In genomic region chr8:109564766-109565165, GRCm38 (mm10) we compare ENCODE assay signal across 8 mouse cellular contexts. TPM values are rescaled to one million over a fixed set of nuclear protein-coding genes. Genes with fewer than 3 reads are reported as not detected.
A peak's percentile ranks its signal among the peaks of the same experiment; 100 is the strongest.
DNase-seq lines count a peak whose midpoint lies in the region; ATAC-seq lines count a peak whose summit lies in the region.

No protein-coding gene starts in this region.

- peaks cover 34% of the 10 kb centered on the region for H3K36me3 ChIP-seq in kidney, embryonic 14.5 days (ENCODE audit: control insufficient read depth, insufficient read depth, low read length)
- H3K36me3 ChIP-seq in hindbrain, embryonic 12.5 days: peaks cover 37% of the 10 kb centered on the region
- peaks cover 35% of the 10 kb centered on the region for H3K36me3 ChIP-seq in midbrain, embryonic 13.5 days

- WGBS in kidney, embryonic 14.5 days: 5% methylated on average over 10 of the region's 10 CpGs
- 4% methylated on average over 10 of the region's 10 CpGs for WGBS in hindbrain, embryonic 12.5 days
- 4% methylated on average over 10 of the region's 10 CpGs for WGBS in midbrain, embryonic 13.5 days

- H3K27ac ChIP-seq in kidney, embryonic 14.5 days (ENCODE audit: low read depth, low read length): peak overlapping the region; percentile 87; the same call in 1 of the 2 replicates
- peak overlapping the region; percentile 84 for H3K27ac ChIP-seq in hindbrain, embryonic 12.5 days
- H3K27ac ChIP-seq in midbrain, embryonic 13.5 days: peak overlapping the region; percentile 90

- H3K9ac ChIP-seq in kidney, embryonic 14.5 days (ENCODE audit: low read depth, low read length): peak overlapping the region; percentile 92
- peak overlapping the region; percentile 90 for H3K9ac ChIP-seq in hindbrain, embryonic 12.5 days
- H3K9ac ChIP-seq in midbrain, embryonic 13.5 days (replicated peaks): peak overlapping the region; percentile 93

- H3K9me3 ChIP-seq in kidney, embryonic 14.5 days (ENCODE audit: control insufficient read depth, low read length): no peaks in the 10 kb centered on the region
- no peaks in the 10 kb centered on the region for H3K9me3 ChIP-seq in hindbrain, embryonic 12.5 days (replicated peaks)
- H3K9me3 ChIP-seq in midbrain, embryonic 13.5 days: no peaks in the 10 kb centered on the region

- peak overlapping the region; percentile 90 for H3K4me2 ChIP-seq in kidney, embryonic 14.5 days (replicated peaks; ENCODE audit: low read depth, low read length)
- H3K4me2 ChIP-seq in hindbrain, embryonic 12.5 days (replicated peaks): peak overlapping the region; percentile 78
- peak overlapping the region; percentile 92 for H3K4me2 ChIP-seq in midbrain, embryonic 13.5 days (replicated peaks)

- ATAC-seq in kidney, embryonic 14.5 days (ENCODE audit: low FRiP score, low TSS enrichment): no peak
- ATAC-seq in hindbrain, embryonic 12.5 days (ENCODE audit: low FRiP score): no peak
- no peak for ATAC-seq in midbrain, embryonic 13.5 days

- H3K27me3 ChIP-seq in kidney, embryonic 14.5 days (ENCODE audit: control insufficient read depth, insufficient read depth, low read length): no peaks in the 10 kb centered on the region
- H3K27me3 ChIP-seq in hindbrain, embryonic 12.5 days: no peaks in the 10 kb centered on the region
- H3K27me3 ChIP-seq in midbrain, embryonic 13.5 days: no peaks in the 10 kb centered on the region

- DNase-seq in kidney, adult 18-20 months: no peak
- DNase-seq in MN1 (ENCODE audit: low spot score): peak; percentile 47
- no peak for DNase-seq in urinary bladder, postnatal 36 days (ENCODE audit: low spot score in 2 of 2)
- no peak for DNase-seq in layer of hippocampus, adult 9-11 months
- no peak for DNase-seq in urinary bladder, postnatal 4 days (ENCODE audit: low spot score in 2 of 2)

- H3K4me3 ChIP-seq in kidney, embryonic 14.5 days (ENCODE audit: low read length): peak overlapping the region; percentile 98
- peak overlapping the region; percentile 76 for H3K4me3 ChIP-seq in hindbrain, embryonic 12.5 days
- peak overlapping the region; percentile 90 for H3K4me3 ChIP-seq in midbrain, embryonic 13.5 days (replicated peaks)

- peaks cover 12% of the 10 kb centered on the region; the same call in 1 of the 2 replicates for H3K4me1 ChIP-seq in kidney, embryonic 14.5 days (ENCODE audit: control insufficient read depth, insufficient read depth, low read length)
- peaks cover 17% of the 10 kb centered on the region for H3K4me1 ChIP-seq in hindbrain, embryonic 12.5 days
- peaks cover 28% of the 10 kb centered on the region for H3K4me1 ChIP-seq in midbrain, embryonic 13.5 days (replicated peaks)

RNA-seq across cellular contexts. Expression of gene Dhx38, which starts 0.9 kb away (rescaled TPM):
- 12.4 and 25.0 TPM in 2 replicates for polyA plus RNA-seq in kidney, embryonic 14.5 days (2014; fragmentation: Nextera tagmentation; extraction: Ambion mirVana)
- 28.8 and 29.4 TPM in 2 replicates for polyA plus RNA-seq in hindbrain, embryonic 12.5 days (2016; fragmentation: Nextera tagmentation; extraction: Ambion mirVana)
- polyA plus RNA-seq in midbrain, embryonic 13.5 days (2015; fragmentation: Nextera tagmentation; extraction: Ambion mirVana): 22.8 and 24.7 TPM in 2 replicates

RNA-seq across cellular contexts. Expression of gene Txnl4b, which starts 0.9 kb away (rescaled TPM):
- 24.6 and 27.6 TPM in 2 replicates for polyA plus RNA-seq in kidney, embryonic 14.5 days (2014; fragmentation: Nextera tagmentation; extraction: Ambion mirVana)
- 24.9 and 25.8 TPM in 2 replicates for polyA plus RNA-seq in hindbrain, embryonic 12.5 days (2016; fragmentation: Nextera tagmentation; extraction: Ambion mirVana)
- polyA plus RNA-seq in midbrain, embryonic 13.5 days (2015; fragmentation: Nextera tagmentation; extraction: Ambion mirVana): 30.9 and 34.1 TPM in 2 replicates

RNA-seq across cellular contexts. Expression of gene Hp, which starts 14.2 kb away (rescaled TPM):
- 3.4 and 3.8 TPM in 2 replicates for polyA plus RNA-seq in kidney, embryonic 14.5 days (2014; fragmentation: Nextera tagmentation; extraction: Ambion mirVana)
- 0.77 and 1.2 TPM in 2 replicates for polyA plus RNA-seq in hindbrain, embryonic 12.5 days (2016; fragmentation: Nextera tagmentation; extraction: Ambion mirVana)
- 0.24 and 0.35 TPM in 2 replicates for polyA plus RNA-seq in midbrain, embryonic 13.5 days (2015; fragmentation: Nextera tagmentation; extraction: Ambion mirVana)

RNA-seq across cellular contexts. Expression of gene Dhodh, which starts 43.7 kb away (rescaled TPM):
- 45.6 and 48.3 TPM in 2 replicates for polyA plus RNA-seq in kidney, embryonic 14.5 days (2014; fragmentation: Nextera tagmentation; extraction: Ambion mirVana)
- polyA plus RNA-seq in hindbrain, embryonic 12.5 days (2016; fragmentation: Nextera tagmentation; extraction: Ambion mirVana): 36.5 and 38.8 TPM in 2 replicates
- polyA plus RNA-seq in midbrain, embryonic 13.5 days (2015; fragmentation: Nextera tagmentation; extraction: Ambion mirVana): 36.8 and 36.9 TPM in 2 replicates

RNA-seq across cellular contexts. Expression of gene Pkd1l3, which starts 49.6 kb away (rescaled TPM):
- 0.28 TPM in 1 of 2 replicates, not detected in the other for polyA plus RNA-seq in kidney, embryonic 14.5 days (2014; fragmentation: Nextera tagmentation; extraction: Ambion mirVana)
- 0.08 and 0.22 TPM in 2 replicates for polyA plus RNA-seq in hindbrain, embryonic 12.5 days (2016; fragmentation: Nextera tagmentation; extraction: Ambion mirVana)
- polyA plus RNA-seq in midbrain, embryonic 13.5 days (2015; fragmentation: Nextera tagmentation; extraction: Ambion mirVana): 0.12 and 0.21 TPM in 2 replicates
